Mouse (Mus musculus) hindlimb bud, embryonic 11.5 days (tissue): Measurements from ENCODE around the gene Thap3.
"Not testable (repeated sequence)": the region's sequence is repeated elsewhere in the genome, so short reads cannot be mapped to it uniquely, and the experiment has no call there.

Source experiments
- DNase-seq: peaks from one replicate; pipeline ENCODE4 v3.0.0-alpha.2; 2012; ENCODE audit warnings: low read depth, low spot score; ENCODE audit errors: extremely low spot score

Thap3 gene

DNA sequence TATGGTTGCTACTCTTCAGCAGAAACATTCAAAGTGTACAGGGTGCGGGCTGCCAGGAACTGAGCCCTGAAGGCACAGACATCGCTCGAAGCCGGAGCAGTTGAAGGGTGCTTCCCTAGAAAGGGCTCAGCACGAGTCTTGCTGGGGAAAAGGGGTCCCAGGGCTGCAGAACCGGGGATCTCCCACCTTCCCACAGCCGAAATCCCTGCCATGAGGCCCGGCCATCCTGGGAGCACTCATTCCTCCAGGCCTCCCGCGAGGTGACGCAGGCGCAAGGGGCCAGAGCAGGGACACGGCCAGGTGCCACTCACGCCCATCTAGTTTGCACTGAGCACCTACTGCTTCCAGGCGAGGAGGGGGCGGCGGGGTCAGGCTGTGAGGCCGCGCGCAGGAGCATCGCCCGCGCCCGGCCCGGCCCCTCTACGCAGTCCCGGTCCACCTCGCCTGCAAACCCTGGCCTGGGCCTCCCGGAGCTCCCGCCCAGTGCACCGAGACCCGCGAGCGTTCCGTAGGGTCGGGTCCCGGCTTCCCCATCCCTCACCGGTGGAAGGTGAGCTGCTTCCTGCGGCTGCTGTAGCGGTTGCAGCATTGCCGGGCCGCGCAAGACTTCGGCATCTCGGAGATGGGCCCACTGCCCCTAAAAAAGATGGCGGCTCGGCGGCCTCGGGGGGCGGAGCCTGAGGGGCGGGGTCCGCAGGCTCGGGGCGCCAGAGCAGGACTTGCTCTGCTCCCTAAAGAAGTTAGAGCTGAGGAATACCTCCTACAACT is at the start of gene Thap3:
Gene Thap3 (minus strand): TSS at position 656 of the 768 bp plus-strand sequence.
- no peak for DNase-seq

DNA sequence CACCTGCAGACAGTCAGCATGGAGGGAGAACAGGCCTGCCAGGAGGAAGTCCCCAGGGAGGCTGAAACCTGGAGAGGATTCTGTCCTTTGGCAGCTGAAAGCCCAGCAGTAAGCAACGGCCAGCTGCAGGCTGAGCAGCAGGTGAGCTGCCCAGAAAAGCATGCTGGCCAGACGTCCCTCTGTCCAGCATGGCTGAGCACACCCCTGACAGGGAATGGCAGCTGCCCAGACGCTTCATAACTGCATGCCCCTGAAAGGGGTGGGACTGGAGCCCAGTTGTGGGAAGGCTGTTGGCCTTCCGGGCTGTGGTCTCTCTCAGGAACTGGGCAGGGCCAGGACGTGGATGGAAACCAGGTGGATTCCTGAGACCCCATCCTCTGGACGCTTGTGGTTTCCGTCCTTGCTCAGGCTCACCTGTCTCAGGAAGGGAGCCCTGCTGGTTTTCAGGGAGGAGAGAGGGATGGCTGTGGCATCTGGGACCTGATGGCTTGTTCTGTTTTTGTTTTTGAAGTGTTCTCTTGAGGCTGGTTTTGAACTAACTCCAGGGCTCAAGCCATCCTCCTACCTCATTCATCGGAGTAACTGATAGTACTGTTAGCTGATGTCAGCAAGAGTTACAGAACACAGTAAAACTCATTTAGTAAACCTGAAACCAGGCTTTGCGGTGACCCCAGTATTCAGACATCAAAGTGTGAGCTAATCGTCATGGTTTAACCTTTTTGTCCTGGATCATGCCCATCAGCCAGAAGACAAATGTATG is 49.6 kb upstream of the Thap3 start, which contains the start of gene Tas1r1:
Gene Tas1r1 (minus strand): TSS at position 344 of the 760 bp plus-strand sequence.
- DNase-seq = no peak

DNA sequence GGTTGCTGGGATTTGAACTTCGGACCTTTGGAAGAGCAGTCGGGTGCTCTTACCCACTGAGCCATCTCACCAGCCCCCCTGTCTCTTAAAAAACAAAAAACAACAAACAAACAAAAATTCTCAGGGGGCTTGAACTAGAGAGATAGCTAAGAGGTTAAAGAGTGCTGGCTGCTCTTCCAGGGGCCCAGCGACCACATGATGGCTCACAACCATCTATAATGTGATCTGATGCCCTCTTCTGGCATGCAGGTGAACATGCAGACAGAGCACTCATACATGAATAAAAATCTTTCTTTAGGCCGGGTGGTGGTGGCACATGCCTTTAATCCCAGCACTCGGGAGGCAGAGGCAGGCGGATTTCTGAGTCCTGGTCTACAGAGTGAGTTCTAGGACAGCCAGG is 47.7 kb upstream of the Thap3 start:
- not testable (repeated sequence) for DNase-seq

DNA sequence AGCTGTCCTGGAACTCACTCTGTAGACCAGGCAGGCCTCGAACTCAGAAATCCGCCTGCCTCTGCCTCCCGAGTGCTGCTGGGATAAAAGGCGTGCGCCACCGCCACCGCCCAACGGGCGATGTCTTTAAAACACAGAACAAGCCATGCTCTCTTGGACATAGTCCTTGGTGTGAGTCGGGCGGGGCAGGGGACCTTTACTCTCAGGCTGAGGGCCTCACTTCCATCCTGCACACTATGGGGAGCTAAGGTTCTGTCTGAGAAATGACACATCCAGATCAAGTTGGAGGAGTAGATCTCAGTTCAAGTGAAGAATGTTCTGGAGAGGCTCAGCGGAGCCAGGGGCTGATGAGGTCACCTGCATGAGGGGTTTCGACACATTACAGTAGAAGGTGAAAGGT is 44.1 kb upstream of the Thap3 start:
- no peak for DNase-seq

DNA sequence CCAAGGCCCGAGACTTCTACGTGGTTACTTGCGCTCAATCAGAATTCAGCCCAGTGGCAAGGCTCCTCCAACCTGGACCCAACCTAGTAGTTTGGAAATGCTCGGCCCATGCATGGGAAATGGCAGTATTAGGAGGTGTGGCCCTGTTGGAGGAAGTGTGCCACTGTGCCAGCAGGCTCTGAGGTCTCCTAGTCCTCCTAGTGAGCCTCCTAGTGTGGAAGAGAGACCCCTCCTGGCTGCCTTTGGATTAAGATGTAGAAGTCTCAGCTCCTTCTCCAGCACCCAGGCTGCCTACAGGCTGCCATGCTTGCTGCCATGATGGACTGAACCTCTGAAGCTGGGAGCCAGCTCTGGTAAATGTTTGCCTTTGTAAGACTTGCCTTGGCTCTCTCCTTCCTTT is 41.2 kb upstream of the Thap3 start:
- no peak for DNase-seq

DNA sequence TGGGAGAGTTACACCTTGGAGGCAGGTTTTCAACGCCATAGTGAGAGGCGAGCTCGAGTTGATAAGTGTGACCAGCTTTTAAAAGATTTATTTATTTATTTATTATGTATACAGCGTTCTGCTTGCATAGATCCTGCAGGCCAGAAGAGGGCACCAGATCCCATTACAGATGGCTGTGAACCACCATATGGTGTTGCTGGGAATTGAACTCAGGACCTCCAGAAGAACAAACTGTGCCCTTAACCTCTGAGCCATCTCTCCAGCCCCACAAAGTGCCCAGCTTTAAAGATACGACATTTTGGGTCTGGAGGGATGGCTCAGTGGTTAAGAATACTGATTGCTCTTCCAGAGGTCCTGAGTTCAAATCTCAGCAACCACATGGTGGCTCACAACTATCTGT is 40.3 kb upstream of the Thap3 start:
- no peak for DNase-seq

DNA sequence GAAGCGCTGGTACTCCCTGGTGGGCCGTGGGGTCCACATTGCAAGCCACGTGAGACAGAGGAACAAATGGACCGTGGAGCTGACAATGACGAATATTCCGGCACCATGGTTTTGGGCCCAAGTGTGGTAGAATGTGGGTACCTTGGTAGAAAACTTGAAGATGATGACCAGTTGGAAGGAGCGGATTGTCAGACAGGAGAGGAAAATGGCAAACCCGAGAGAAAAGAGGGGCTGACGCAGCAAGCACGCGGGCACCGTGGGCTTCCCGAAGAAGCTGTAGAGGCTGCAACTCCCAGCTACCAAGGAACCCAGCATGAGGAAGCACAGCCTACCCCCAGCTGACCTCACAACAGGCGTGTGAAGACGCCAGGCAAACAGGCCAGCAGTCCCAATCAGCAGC is 39.7 kb upstream of the Thap3 start:
- no peak for DNase-seq

DNA sequence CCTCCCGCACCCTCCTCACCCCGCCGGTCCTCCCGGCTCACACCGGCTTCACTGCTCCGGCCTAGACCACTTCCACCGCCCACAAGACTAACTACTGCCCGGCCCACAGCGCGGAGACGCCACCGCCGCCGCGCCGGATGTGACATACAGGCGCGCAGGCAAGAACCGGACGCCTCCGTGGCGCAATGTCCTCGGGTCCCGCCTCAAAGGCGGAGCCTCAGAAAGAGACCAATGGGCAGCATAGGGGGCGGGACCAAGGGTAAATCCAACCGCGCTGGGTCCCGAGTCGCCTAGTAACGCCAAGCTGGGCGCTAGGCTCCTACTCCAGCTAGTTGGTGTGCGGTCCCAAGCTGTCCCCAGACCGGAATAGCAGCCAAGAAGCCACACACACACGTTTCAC is 38.7 kb upstream of the Thap3 start, which contains the start of gene Zbtb48:
Gene Zbtb48 (minus strand): TSS at position 148 of the 400 bp plus-strand sequence.
- DNase-seq = peak; percentile 83

DNA sequence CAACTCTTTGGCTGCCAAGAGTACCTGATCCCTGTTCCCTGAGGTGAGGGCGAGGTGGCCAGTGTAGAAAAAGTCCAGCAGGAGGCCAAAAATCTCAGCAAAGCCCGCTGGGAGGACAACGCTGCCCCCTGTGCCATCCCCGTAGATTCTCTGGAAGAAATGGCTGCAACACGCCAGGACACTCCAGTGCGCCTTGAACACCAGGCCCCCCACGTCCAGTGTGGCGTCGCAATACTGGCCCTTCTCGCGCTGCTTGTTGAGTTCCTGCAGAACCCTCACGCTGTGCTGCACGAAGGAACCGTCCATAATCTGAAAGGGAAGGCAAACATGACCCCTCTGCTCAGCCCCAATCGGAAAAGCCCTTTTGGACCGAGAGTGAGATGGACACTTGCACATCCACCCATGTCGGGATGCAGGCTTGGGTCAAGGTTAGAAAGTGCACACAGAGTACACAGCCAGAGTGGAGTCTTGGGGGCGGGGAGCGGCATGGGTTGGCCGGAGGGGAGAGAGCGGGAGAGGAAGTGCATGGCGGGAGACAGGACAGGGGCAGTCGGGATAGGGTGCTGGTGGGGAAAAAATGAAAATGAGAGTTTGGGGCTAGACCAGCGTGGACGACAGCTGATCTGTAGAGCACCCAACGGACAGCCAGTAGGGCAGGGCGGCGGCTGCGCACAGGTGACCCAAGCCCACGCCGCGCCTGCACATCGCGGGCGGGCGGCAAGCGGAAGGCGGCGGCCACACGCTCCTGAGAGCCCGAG is 38.1 kb upstream of the Thap3 start:
- DNase-seq = no peak

DNA sequence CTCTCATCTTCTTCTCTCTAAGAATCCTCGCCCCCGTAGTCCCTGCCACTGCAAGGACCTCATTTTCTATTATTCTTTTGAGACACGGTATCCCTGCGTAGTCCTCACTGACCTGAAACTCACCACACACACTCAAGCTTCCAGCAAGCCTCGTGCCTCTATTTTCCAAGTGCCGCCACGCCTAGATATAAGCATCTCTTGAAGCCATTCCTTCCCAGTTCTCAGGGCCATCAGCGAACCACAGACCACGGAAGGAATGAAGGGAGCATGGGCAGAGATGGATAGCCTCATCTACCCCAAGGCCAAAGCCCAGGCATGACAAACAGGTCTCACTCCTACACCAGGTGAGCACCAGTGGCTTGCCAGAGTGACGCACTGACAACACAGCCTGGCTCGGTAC is 35.7 kb upstream of the Thap3 start:
- no peak for DNase-seq

DNA sequence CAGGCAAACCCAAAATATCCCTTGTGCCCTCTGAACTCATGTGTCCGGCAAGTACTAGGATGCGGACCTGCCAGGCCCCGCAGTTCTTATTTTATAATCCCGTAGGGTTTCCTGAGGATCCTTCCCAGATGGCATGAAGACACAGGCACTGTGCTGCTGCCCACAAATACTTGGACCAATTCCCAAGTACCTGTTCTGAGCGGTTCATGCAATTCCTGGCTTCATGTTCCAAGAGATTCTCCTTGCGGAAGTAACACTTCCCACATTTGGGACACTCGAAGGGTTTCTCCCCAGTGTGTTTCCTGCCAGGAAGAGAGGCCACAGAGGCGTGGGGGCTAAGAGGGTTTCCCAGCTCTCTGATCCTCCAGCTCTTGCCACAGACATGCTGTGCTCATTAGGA is 33.7 kb upstream of the Thap3 start:
- DNase-seq = no peak

DNA sequence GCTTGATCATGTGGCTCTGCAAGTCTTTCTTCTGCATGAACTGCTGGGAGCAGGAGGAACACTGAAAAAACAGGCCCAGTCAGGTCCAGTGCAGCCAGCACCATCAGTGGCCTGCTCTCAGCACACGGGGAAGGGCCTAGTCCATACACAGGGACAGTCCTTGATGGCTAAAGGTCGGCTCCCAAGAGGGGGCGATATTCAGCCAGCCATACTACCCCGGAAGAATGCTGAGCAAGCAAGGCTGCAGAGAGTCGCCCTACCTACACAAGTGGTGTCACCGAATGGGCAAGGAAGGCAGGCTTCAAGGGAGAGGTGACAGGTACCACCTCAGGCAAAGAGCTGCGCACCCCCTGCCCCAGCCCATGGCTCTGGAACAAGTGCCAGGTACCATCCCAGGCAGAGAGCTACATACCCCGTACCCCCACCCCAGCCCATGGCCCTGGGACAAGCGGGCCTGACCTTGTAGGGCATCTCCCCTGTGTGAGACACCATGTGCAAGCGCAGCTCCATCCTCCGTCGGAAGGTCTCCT is 32.8 kb upstream of the Thap3 start:
- DNase-seq = no peak

DNA sequence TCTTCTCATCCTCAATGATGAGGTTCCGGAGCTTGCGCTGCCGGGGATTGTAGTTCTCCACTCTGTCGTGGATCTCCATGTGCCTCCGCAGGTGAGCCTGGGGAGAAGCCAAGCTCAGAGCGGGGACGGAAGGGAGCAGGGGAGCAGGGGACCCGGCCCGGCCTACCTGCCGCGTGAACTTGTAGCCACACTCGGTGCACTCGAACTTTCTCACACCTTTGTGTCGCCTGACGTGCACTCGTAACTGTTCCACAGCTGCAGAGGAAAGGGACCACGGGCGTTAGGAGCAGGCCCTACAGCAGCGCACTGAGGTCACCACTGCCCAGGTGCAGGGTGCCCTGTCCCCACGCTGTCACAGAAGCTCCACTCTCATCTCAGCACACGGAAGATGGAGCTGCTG is 31.2 kb upstream of the Thap3 start:
- DNase-seq = no peak

DNA sequence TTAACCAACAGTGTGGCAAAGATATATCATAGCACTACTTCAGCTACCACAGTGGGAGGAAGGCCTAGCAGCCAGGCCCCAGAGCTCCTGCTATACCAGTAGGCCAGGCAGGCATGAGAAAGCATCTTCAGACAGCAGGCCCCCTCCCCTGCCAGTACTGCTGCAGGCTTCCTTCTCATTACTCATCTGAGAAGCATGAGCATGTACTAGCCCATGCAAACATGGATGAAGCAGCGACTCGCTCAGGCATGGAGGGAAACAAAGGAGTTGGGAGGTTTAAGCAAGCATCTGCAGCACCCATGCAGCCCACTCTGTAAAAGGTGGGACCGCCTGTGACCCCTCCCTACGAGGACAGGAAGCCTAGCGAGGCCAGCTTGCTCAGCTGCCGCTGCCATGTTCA is 30.3 kb upstream of the Thap3 start:
- no peak for DNase-seq

DNA sequence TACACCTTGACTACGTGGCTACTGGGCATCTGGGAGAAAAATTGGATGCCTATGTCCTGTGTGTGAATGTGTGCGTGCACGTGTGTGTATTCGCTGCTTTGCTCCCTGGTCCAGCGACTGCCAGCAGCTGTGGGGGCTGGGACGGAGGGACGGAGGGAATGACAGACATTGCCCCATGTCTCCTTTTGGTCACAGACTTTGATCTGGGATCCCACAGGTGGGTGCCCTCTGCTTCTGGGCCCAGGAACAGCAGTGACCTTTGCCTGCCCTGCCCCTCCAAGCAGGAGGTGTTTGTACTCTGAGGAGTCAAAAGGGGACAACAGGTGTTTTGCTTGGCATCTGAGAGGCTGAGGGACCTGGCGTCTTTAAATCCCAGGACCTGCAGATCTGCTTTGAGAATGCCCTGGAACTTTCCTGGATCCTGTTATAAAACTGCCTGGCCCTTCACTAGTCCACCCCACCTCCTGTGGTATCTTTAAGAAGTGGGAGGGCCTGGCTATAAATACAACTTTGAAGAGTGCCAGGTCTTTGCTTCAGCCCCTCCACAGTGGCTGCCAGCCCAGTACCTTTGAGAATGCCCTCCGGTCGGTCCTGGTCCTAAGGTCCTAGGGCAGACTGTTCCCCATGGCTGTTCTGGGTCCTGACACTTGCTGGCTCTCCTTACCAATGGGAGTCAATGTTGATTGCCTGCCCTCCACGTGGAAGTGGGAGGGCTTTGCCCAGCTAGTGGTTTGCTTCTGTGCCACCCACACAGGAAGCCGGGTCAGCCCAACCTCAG is 24.4 kb upstream of the Thap3 start:
- DNase-seq = no peak

DNA sequence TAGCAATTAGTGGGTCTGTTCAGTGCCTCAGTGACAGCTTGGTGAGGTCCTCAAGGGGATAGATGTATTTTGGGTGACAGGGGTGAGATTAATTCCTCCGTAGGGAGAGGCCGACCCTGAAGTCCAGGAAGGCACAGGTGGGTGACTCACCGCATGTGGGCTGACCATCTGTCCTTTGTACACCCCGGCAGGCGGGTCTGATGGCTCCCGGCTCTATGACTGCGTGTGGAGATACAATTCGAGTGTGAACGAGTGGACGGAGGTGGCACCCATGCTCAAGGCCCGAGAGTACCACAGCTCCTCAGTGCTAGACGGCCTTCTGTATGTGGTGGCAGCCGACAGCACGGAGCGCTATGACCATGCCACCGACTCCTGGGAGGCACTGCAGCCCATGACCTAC is 23.3 kb upstream of the Thap3 start:
- no peak for DNase-seq

DNA sequence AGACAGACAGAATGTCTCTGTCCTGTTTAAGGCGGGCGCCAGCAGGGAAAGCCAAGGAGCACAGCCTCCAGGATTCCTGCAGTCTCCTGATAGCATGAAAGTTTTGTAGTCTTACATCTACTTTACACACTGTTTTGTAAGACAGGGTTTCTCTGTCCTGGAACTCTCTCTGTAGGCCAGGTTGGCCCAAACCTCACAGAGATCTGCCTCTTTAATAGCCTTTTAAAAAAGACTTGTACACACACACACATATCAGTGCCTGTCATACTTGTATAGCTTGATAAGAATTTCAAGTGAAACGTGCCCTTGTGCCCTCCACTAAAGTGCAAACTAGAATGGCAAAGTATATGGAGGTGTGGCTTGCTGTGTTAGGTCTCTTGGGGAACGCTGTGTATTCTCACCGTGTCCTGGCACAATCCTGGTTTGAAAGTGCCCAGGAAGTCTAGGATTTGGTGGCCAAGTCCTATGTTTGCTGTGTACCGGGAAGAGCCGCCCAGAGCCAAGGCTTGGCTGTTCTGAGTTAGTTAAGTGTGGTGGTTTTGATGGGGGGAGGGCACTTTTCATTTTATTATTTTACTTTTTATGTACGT is 22.5 kb upstream of the Thap3 start:
- no peak for DNase-seq

DNA sequence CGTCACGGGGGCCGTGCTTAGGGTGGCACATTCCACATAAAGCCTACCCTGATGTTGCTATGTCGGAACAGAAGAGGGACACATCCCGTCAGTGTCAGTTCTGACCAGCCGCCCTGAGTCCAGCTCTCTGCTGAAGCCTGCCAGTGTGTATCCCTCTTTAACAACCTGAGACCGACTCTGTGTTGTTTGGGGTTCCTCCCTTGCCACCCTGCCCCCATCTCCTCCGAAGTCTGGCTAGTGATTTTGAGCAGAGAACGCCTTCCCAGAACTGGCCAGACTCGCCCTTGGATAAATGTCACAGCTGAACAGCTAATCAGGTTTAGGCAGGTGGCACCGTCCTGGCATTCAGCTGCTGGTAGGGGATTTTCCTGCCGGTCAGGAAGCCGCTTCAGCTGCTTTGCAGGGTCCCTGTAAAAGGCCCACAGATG is 21.9 kb upstream of the Thap3 start:
- DNase-seq = no peak

DNA sequence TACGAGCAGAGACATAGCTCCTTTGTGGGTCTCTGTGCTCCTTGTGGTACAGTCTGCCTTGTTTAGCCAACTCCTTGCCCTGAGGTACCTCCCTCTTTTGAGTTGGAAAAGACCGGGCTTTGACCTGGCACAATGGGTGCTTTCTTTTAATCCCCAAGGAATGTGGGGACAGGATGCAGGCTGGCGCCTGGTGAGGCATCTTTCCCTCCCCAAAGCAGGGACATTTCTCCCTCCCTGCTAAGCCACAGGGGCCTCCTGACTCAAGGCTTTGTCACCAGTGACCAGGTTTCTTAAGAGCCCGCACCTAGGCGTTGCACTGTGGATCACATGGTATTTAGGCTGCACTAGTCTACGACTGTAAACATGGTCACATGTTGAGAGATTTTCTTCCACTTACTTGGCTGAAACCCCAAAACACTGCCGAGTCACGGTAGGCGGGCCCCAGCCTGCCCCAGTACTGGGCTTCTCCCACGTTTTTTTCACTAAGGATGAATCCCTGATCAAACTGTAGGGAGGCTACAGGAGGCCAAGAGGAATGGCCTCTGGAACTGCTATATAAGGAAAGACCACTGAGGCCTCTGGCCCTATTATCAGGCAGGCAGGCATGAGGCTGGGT is 21.4 kb upstream of the Thap3 start:
- DNase-seq = no peak
